Mouse (Mus musculus) ES-E14 (cell line): ENCODE results near the gene Scap. TPM values are rescaled to one million over a fixed set of nuclear protein-coding genes. Genes with fewer than 3 reads are reported as not detected.

Experiments used
- DNase-seq: peaks from one replicate; pipeline ENCODE4 v3.0.0-alpha.2; 2013; ENCODE audit warnings: low read depth, low spot score
- H3K27ac ChIP-seq: 2 replicates; pipeline ENCODE4 v1.5.1; 2012; ENCODE audit warnings: low read depth, mild to moderate bottlenecking, low read length, moderate library complexity, mixed read lengths; ENCODE audit not compliant: poor library complexity, insufficient read depth, severe bottlenecking
- H3K36me3 ChIP-seq: 2 replicates; pipeline ENCODE4 v1.6.1; 2012; ENCODE audit warnings: mild to moderate bottlenecking, low read length, moderate library complexity, mixed read lengths; ENCODE audit not compliant: control insufficient read depth, poor library complexity, insufficient read depth, severe bottlenecking
- H3K4me1 ChIP-seq, 2 experiments: fragments of 150-350 bp in 1 of 2; sonication (generic) in 1 of 2; 2 replicates each; pipeline ENCODE4 v1.6.1; 2012; ENCODE audit warnings: low read length in 2 of 2, mild to moderate bottlenecking in 1 of 2, mixed read lengths in 1 of 2; ENCODE audit not compliant: control insufficient read depth in 2 of 2, insufficient read depth in 2 of 2, poor library complexity in 1 of 2
- H3K4me3 ChIP-seq, 2 experiments: fragments of 150-350 bp in 1 of 2; sonication (generic) in 1 of 2; 2 replicates each; pipeline ENCODE4 v1.5.1; 2012; ENCODE audit warnings: low read length in 2 of 2, low read depth in 1 of 2, mild to moderate bottlenecking in 1 of 2, mixed read lengths in 1 of 2; ENCODE audit not compliant: insufficient read depth in 1 of 2, poor library complexity in 1 of 2, severe bottlenecking in 1 of 2
- H3K9ac ChIP-seq: 2 replicates; pipeline ENCODE4 v1.6.1; 2012; ENCODE audit warnings: low read depth, mild to moderate bottlenecking, low read length, mixed read lengths; ENCODE audit not compliant: poor library complexity, insufficient read depth, severe bottlenecking
- H3K9me3 ChIP-seq: fragments of 150-350 bp; sonication (generic); 2 replicates; pipeline ENCODE4 v1.6.1; 2012; ENCODE audit warnings: low read depth, mild to moderate bottlenecking, low read length; ENCODE audit not compliant: control insufficient read depth, insufficient read depth
- CHD2 ChIP-seq: IDR thresholded peaks from 2 replicates; pipeline ENCODE4 v1.6.1; 2014; ENCODE audit warnings: mild to moderate bottlenecking, low read depth, low read length, inconsistent platforms
- HCFC1 ChIP-seq: IDR thresholded peaks from 2 replicates; pipeline ENCODE4 v1.6.1; 2012; ENCODE audit warnings: low read length, inconsistent platforms, borderline replicate concordance; ENCODE audit not compliant: insufficient read depth
- MAFK ChIP-seq: IDR thresholded peaks from 2 replicates; pipeline ENCODE4 v1.6.1; 2014; ENCODE audit warnings: mild to moderate bottlenecking, low read depth, low read length, inconsistent platforms; ENCODE audit not compliant: insufficient read depth
- ZC3H11A ChIP-seq: IDR thresholded peaks from 2 replicates; pipeline ENCODE4 v1.6.1; 2012; ENCODE audit warnings: low read depth, mild to moderate bottlenecking, inconsistent platforms, low read length, borderline replicate concordance
- ZNF384 ChIP-seq: IDR thresholded peaks from 2 replicates; pipeline ENCODE4 v1.6.1; 2012; ENCODE audit warnings: low read depth, low read length, inconsistent platforms
- in situ Hi-C, 2 experiments: fragments of 600-800 bp; cut with MboI; formaldehyde crosslinking; loops; one replicate each; pipeline ENCODE4 v1.15.1; 2025; ENCODE audit warnings: low sequenced_read_pairs in 2 of 2, inconsistent platforms in 1 of 2; ENCODE audit not compliant: unreplicated experiment in 2 of 2
- total RNA-seq: library from RNA; depleted of rRNA; stranded (reverse); fragments of 300-350 nt; gene quantifications from 2 replicates; pipeline ENCODE4 v1.2.3, GENCODE M21; 2012; rRNA removed

The Scap gene
- total RNA-seq, 1 experiment = 67.7 TPM

DNA sequence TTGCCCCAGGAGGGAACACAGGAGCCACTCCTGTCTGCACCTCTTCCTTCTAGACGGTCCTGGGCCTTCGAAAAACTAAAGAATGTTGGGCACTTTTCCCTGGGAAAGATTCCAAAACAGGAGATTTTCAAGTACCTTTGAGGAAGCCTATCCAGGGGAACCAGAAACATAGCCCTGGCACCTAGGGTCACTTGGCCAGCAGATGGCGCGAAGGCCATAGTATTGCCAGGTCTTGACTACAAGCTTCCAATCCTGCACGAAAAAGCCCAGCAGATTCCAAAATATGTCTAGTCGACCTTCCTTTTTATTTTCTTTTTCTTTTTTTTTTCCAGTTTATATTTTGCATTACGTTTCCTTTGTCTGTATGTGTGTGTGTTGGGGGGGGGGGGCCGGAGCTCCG lies 80.7 kb downstream of the Scap start:
- no peak for DNase-seq
- no peak overlapping the region for H3K27ac ChIP-seq
- H3K4me1 ChIP-seq = no peaks in the 10 kb centered on the region; a peak in 1 of 4 replicates
- TF ChIP-seq CHD2 (no peak), ZC3H11A (no peak), ZNF384 (no peak), MAFK (no peak), HCFC1 (no peak)
- H3K9me3 ChIP-seq = no peaks in the 10 kb centered on the region
- H3K4me3 ChIP-seq = no peak overlapping the region
- in situ Hi-C loops = no loop called here
- no peak overlapping the region for H3K9ac ChIP-seq
- H3K36me3 ChIP-seq = no peaks in the 10 kb centered on the region

DNA sequence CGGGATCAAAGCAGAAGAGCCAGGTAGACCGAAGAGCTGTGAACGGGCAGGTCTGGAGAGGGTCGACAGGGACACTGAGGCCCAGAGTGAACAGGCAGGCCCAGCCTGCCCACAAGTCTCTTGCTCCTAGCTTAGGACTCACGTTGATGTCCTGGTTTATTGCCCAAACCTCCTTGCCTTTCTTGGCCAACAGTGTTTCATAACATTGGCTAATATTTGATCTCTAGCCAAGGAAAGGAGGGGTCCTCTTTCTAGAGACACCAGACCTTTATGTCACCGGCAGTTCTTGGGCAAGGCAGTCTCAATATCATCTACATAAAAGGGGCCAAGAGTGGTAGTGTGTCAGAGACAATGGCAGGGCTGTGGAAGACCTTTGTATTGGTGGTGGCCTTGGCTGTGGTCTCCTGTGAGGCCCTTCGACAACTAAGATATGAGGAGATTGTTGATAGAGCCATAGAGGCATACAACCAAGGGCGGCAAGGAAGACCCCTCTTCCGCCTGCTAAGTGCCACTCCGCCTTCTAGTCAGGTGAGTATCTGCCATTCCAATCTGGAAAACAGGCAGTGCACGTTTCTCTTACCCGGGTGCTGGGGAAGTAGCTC lies 86.5 kb downstream of the Scap start, which contains the start of gene Ngp:
TSS of gene Ngp (plus strand) at position 237 of the 602 bp plus-strand sequence.
- in situ Hi-C loops = no loop called here
- no peak for DNase-seq
- Histone ChIP-seq H3K27ac (no peak within 1 kb of the TSS), H3K9ac (no peak within 1 kb of the TSS), H3K36me3 (no peaks in the 10 kb centered on the region), H3K4me1 (no peaks in the 10 kb centered on the region), H3K4me3 (no peak within 1 kb of the TSS), H3K9me3 (no peaks in the 10 kb centered on the region)
- TF ChIP-seq HCFC1 (no peak), CHD2 (no peak), ZNF384 (no peak), MAFK (no peak)

DNA sequence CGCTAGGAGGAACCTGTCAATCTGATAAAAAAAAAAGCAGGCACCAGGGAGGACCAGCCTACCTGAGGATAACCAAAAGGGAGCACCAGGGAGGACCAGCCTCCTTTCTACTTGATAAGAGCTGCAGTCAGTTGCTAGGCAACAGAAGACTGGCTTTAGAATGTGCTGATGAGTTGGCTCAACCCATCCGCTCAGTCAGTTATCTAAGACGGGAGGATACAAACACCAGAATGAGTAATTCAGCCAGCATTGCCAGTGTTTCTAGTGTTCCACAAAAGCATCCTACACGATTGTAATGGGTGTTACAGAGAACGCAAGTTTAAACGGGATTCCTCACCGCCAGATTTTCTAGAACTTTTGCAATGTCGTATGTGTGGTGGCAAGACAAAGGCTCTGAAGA lies 98.2 kb downstream of the Scap start:
- no peak overlapping the region for H3K4me3 ChIP-seq
- no peaks in the 10 kb centered on the region for H3K4me1 ChIP-seq
- no peak for DNase-seq
- TF ChIP-seq HCFC1 = no peak
- TF ChIP-seq MAFK = no peak
- no peak for TF ChIP-seq CHD2
- TF ChIP-seq ZC3H11A = no peak
- no peak for TF ChIP-seq ZNF384
- no peaks in the 10 kb centered on the region for H3K9me3 ChIP-seq
- no peaks in the 10 kb centered on the region; the same call in 1 of the 2 replicates for H3K36me3 ChIP-seq
- in situ Hi-C loops = no loop called here
- no peak overlapping the region for H3K27ac ChIP-seq
- H3K9ac ChIP-seq = no peak overlapping the region

DNA sequence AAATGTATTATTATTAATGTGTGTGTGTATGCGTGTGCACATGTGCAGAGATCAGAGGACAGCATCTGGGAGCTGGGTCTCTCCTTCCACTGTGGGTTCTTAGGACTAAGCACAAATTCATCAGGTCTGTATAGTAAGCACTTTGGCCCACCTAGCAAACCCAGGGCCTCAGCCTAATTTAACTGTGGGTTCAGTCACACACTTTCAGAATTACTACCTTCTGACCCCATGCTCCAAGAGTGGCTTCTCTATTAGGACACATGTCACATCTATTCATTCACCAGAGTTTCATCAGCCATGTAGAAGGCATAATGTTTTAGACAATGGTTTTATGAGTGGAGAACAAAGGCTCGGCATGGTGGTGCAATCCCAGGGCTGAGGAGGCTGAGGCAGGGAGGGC lies 100.0 kb downstream of the Scap start:
- no peak for TF ChIP-seq HCFC1
- no peak for TF ChIP-seq ZNF384
- TF ChIP-seq CHD2 = no peak
- TF ChIP-seq ZC3H11A = no peak
- TF ChIP-seq MAFK = no peak
- Histone ChIP-seq H3K9me3 (no peaks in the 10 kb centered on the region), H3K4me1 (no peaks in the 10 kb centered on the region), H3K4me3 (no peak overlapping the region), H3K9ac (no peak overlapping the region), H3K36me3 (no peaks in the 10 kb centered on the region; the same call in 1 of the 2 replicates), H3K27ac (no peak overlapping the region)
- in situ Hi-C loops = no loop called here
- DNase-seq = no peak

Other genes starting within 250 kb of the Scap start
- 56.9 and 64.3 TPM in 2 replicates for gene Smarcc1, start 215.6 kb upstream of the Scap start, total RNA-seq
- gene Dhx30, start 215.5 kb upstream of the Scap start, total RNA-seq = 191 and 204 TPM in 2 replicates
- gene Cspg5, start 89.5 kb upstream of the Scap start, total RNA-seq = 3.3 and 8.4 TPM in 2 replicates
- gene Elp6, start 28.1 kb upstream of the Scap start, total RNA-seq = 24.5 and 28.3 TPM in 2 replicates
- gene Ptpn23, start 74.9 kb downstream of the Scap start, total RNA-seq = 42.6 and 50.3 TPM in 2 replicates
- gene Ngp, start 86.5 kb downstream of the Scap start, total RNA-seq = not detected in 2 replicates
- 4.4 and 4.7 TPM in 2 replicates for gene Klhl18, start 143.4 kb downstream of the Scap start, total RNA-seq
- gene Kif9, start 143.7 kb downstream of the Scap start, total RNA-seq = 0.63 and 0.71 TPM in 2 replicates
- 78.9 and 79.2 TPM in 2 replicates for gene Setd2, start 199.3 kb downstream of the Scap start, total RNA-seq